Mouse (Mus musculus) thymus, postnatal 36 days (tissue): ENCODE measurements around the gene Mup2.
"Not testable (repeated sequence)": the region's sequence is repeated elsewhere in the genome, so short reads cannot be mapped to it uniquely, and the experiment has no call there.

Experiments used
- DNase-seq, 2 experiments: peaks; one replicate each; pipeline ENCODE4 v3.0.0; 2022; ENCODE audit warnings: mixed read lengths in 2 of 2

Mup2 gene

DNA sequence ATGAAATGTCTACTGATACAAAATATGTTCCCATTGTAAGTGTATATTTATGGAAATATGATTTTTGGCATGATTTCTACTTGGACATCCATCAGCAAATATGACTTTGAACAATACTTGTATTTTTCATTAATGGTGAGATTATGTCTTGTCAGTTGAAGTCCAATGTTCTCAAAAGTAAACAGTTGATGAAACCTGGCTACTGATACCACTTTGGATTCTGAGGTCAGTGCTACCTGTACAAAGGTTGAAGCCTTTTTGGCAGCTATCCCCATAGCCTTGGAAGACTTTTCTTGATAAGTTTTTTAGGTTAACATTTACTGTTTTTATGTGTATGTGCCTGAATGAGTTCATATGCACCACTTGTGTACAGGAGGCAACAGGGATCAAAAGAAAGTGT is at the start of gene Mup2:
TSS of gene Mup2 (minus strand) at position 101 of the 400 bp plus-strand sequence.
- DNase-seq: not testable (repeated sequence)
